Mouse (Mus musculus): ENCODE data around the gene Snrk. TPM values are rescaled to one million over a fixed set of nuclear protein-coding genes. Genes with fewer than 3 reads are reported as not detected.

The Snrk gene
- polyA plus RNA-seq, 1 experiment from 2014 or later: 56.1 TPM

DNA sequence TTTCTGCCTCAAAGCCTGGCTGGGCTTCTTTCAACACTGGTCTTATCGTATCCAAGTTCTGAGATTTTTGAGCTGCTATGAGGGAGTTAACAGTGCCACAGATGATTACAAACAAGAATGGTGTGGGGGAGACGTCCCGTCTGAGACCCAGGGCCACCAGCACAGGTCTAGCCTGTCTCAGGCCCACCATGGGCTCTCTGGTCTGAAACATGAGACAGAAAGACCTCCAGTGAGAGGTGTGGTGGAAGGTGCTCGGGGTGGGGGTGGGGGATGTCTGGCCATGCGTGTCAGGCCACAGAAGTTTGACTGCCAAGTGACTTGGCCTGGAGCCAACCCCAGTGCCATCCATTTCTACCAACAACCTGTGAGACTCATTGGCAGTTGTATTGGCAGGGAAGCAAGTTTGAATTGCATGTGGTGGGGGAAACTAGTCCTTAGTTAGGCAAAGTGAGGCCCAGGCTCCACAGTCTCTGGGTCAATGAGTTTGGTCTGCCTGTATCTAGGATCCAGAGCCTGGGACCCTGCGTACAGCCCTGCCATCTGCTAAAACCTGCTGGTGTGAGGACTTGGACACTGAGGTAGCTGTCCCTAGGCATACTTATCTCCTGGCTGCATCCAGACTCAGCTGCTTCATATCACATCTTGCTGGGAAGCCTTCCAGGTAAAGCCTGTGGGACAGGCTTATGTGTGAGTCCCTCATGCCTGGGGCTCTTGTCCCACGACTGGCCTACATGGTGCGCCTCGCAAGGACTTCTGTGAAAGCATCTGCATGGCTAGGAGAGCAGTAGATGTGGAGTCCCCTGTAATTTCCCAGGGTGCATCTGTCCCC lies 56.6 kb downstream of the Snrk start:
- Histone ChIP-seq H3K27ac (no peak overlapping the region), H3K36me3 (no peaks in the 10 kb centered on the region)
- ATAC-seq (ENCODE audit: insufficient read depth, low FRiP score, low read depth): no peak

DNA sequence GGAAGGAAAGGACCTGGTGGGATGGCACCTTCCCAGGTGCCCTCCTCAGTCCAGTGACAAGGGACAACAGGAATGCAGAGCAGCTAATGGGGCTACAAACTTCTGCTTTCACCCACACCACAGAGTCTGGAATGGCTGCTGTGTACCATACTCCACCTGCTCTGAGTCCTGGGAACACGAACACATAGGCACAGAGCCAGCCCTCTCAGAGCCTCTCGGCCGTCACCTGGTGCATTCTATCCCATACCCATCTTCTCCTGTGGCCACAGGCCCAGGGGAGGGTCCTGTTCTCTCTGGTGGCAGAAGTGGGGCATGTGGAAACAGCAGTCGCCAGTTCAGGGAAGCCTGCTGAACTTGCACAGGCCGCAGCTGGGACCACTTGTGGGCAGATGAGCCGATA lies 57.7 kb downstream of the Snrk start:
- no peak overlapping the region for H3K4me3 ChIP-seq (replicated peaks)
- no peaks in the 10 kb centered on the region for H3K36me3 ChIP-seq
- H3K27me3 ChIP-seq (replicated peaks): no peaks in the 10 kb centered on the region
- ATAC-seq (ENCODE audit: insufficient read depth, low FRiP score, low read depth): no peak
- H3K4me2 ChIP-seq: no peak overlapping the region
- no peaks in the 10 kb centered on the region for H3K9me3 ChIP-seq
- peaks cover 14% of the 10 kb centered on the region for H3K4me1 ChIP-seq
- H3K9ac ChIP-seq: no peak overlapping the region
- H3K27ac ChIP-seq: no peak overlapping the region
- 87% methylated on average over 6 of the region's 6 CpGs for whole genome bisulfite sequencing

More for the DNA sequence above, 56.6 kb downstream of the Snrk start:
- Histone ChIP-seq H3K9ac (no peak overlapping the region), H3K9me3 (no peaks in the 10 kb centered on the region), H3K4me1 (peaks cover 7% of the 10 kb centered on the region), H3K4me2 (no peak overlapping the region), H3K4me3 (replicated peaks) (no peak overlapping the region), H3K27me3 (replicated peaks) (no peaks in the 10 kb centered on the region)
- WGBS: 75% methylated on average over 9 of the region's 9 CpGs

- no peak overlapping the region for H3K4me2 ChIP-seq
- H3K4me1 ChIP-seq: peaks cover 14% of the 10 kb centered on the region
- H3K9me3 ChIP-seq: no peaks in the 10 kb centered on the region
- H3K27me3 ChIP-seq (replicated peaks): no peaks in the 10 kb centered on the region
- 0 out of 2 replicates have a peak, but pooled peaks cover 4% of the 10 kb centered on the region for H3K36me3 ChIP-seq
- 66% methylated on average over 7 of the region's 7 CpGs for WGBS
- no peak overlapping the region for H3K4me3 ChIP-seq (replicated peaks)
- peak overlapping the region; percentile 35; the same call in 1 of the 2 replicates for H3K27ac ChIP-seq
- ATAC-seq (ENCODE audit: insufficient read depth, low FRiP score, low read depth): no peak
- no peak overlapping the region for H3K9ac ChIP-seq
Measured at GRCm38 (mm10) chr9:122177256-122178220, 60.5 kb downstream of the Snrk start.

DNA sequence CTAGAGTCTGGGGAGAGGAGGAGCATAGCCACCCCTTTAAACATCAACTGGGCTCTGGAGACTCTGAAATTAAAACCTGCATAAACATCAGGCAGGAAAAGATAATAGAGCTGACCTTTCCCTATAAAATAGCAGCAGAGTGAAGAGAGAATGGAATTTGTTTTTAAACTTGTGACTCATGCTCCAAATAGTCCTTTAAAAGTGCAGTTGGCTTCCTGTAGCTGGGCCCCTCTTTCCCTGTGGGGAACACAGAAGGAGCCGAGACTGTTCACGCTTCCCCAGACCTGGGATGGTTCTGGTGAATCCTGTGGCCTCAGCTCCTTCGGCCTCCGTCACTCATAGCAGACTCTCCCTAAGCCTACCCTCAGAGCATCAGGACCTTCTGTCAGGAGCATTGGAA lies 61.4 kb downstream of the Snrk start:
- whole genome bisulfite sequencing: 29% methylated on average over 4 of the region's 4 CpGs
- ATAC-seq (ENCODE audit: insufficient read depth, low FRiP score, low read depth): no peak
- Histone ChIP-seq H3K9ac (no peak overlapping the region), H3K4me2 (no peak overlapping the region), H3K27me3 (replicated peaks) (no peaks in the 10 kb centered on the region), H3K9me3 (no peaks in the 10 kb centered on the region), H3K36me3 (0 out of 2 replicates have a peak, but pooled peaks cover 4% of the 10 kb centered on the region), H3K4me3 (replicated peaks) (no peak overlapping the region), H3K4me1 (peaks cover 19% of the 10 kb centered on the region), H3K27ac (peak overlapping the region; percentile 35; the same call in 1 of the 2 replicates)

DNA sequence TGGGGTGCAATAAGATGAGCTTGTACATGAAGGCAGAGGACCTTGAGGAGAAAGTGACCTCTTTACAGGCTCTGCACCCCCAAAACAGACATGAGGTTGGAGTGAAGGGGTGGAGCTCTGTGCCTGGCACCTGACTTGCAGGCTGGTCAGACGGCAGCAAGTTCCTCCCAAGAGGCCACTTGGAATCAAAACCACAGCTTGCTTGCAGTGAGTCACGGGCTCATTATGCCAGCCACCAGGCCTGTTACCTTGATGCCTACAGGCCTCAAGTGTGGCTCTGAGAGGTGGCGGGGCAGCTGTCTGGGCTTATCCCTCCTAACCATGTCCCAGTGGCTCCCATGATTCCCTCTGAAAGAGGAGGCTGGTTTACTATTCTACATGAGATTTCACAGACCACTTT lies 63.0 kb downstream of the Snrk start:
- no peak overlapping the region for H3K9ac ChIP-seq
- no peaks in the 10 kb centered on the region for H3K9me3 ChIP-seq
- no peak overlapping the region for H3K27ac ChIP-seq
- H3K4me3 ChIP-seq (replicated peaks): no peak overlapping the region
- H3K27me3 ChIP-seq (replicated peaks): no peaks in the 10 kb centered on the region
- ATAC-seq (ENCODE audit: insufficient read depth, low FRiP score, low read depth): no peak
- H3K4me2 ChIP-seq: no peak overlapping the region
- peaks cover 19% of the 10 kb centered on the region for H3K4me1 ChIP-seq
- H3K36me3 ChIP-seq: 0 out of 2 replicates have a peak, but pooled peaks cover 4% of the 10 kb centered on the region
- WGBS: 78% methylated on average over 3 of the region's 3 CpGs

- no peaks in the 10 kb centered on the region for H3K9me3 ChIP-seq
- 0 out of 2 replicates have a peak, but pooled peaks cover 4% of the 10 kb centered on the region for H3K36me3 ChIP-seq
- no peak for ATAC-seq (ENCODE audit: insufficient read depth, low FRiP score, low read depth)
- H3K4me1 ChIP-seq: peaks cover 26% of the 10 kb centered on the region
- H3K27ac ChIP-seq: 0 out of 2 replicates have a peak overlapping the region, but pooled peaks have one; percentile 48
- no peak overlapping the region for H3K9ac ChIP-seq
- H3K27me3 ChIP-seq (replicated peaks): no peaks in the 10 kb centered on the region
- H3K4me2 ChIP-seq: no peak overlapping the region
- H3K4me3 ChIP-seq (replicated peaks): no peak overlapping the region
- WGBS: 49% methylated on average over 4 of the region's 4 CpGs
Measured at GRCm38 (mm10) chr9:122183074-122183473, 66.0 kb downstream of the Snrk start.

DNA sequence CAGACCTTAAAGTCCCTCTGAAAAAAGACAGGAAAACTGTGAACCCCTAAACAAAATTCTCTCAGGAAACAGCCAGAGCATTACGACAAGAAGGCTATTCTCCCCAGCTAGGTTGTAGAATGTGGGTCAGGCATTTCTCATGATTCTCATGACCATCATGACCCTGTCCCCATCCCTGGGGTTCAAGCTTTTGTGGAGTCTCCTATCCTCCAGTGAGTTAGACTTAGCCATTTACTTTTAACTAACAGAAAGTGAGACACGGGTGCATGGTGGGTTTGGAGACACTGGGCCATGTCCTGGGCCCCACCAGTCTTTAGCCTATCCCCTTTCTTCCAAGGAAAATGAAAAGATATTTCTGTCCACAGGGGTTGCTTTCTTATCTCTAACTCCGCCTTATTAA lies 67.3 kb downstream of the Snrk start:
- Histone ChIP-seq H3K9me3 (no peaks in the 10 kb centered on the region), H3K9ac (no peak overlapping the region), H3K4me1 (peaks cover 15% of the 10 kb centered on the region; the same call in 1 of the 2 replicates), H3K27ac (no peak overlapping the region), H3K27me3 (replicated peaks) (no peaks in the 10 kb centered on the region), H3K4me3 (replicated peaks) (no peak overlapping the region), H3K36me3 (0 out of 2 replicates have a peak, but pooled peaks cover 4% of the 10 kb centered on the region), H3K4me2 (no peak overlapping the region)
- WGBS: 74% methylated on average over 3 of the region's 3 CpGs
- ATAC-seq (ENCODE audit: insufficient read depth, low FRiP score, low read depth): no peak

- Histone ChIP-seq H3K9me3 (no peaks in the 10 kb centered on the region), H3K4me1 (peaks cover 14% of the 10 kb centered on the region; the same call in 1 of the 2 replicates), H3K9ac (no peak overlapping the region), H3K27me3 (replicated peaks) (no peaks in the 10 kb centered on the region), H3K4me3 (replicated peaks) (no peak overlapping the region), H3K27ac (no peak overlapping the region), H3K36me3 (0 out of 2 replicates have a peak, but pooled peaks cover 4% of the 10 kb centered on the region), H3K4me2 (no peak overlapping the region)
- ATAC-seq (ENCODE audit: insufficient read depth, low FRiP score, low read depth): no peak
- 12% methylated on average over 2 of the region's 2 CpGs for whole genome bisulfite sequencing
Measured at GRCm38 (mm10) chr9:122185061-122185460, 68.0 kb downstream of the Snrk start.

DNA sequence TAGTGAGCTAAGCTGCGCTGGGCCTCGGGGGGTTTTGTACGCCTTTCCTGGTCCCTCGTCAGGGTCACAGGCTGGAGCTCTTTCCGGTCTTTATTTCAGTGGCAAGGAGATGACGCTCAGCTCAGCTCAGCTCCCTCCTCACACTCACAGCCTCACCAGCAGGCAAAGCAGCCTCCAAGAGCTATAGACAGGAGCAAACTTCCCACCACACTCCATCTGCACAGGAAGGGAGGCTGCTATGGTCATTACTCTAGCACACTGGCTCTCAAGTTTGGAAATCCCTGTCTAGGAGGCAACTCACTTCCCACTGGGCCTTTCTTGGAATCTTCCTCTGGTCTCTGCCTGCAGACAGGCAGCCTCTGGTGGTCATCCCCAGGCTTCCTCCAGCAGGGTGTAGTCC lies 68.9 kb downstream of the Snrk start:
- peak overlapping the region; percentile 67; the same call in 1 of the 2 replicates for H3K27ac ChIP-seq
- WGBS: 87% methylated on average over 6 of the region's 6 CpGs

DNA sequence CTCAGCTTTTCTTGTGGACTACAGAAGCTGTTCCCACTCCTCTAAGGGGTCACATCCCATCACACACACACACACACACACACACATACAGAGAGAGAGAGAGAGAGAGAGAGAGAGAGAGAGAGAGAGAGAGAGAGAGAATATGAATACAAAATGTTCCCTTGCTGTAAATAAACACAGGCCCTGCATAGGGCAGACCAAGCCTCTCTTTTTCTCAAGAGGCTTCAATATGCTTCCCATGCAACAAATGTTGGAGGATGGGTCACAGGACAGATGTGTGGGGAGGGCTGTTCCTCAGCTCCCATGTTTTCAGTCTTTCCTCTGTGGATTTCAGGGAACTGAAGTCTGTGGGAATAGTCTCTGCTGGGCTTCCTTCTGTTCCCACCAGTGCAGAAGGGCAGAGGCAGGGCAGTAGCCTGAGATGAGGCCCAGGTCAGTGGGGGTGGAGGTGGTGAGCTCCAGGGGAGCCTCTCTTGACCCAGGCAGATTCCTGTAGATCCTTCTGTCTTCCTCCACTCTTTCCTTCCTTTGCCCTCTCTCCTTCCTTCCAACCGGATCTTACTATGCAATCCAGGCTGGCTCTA lies 69.7 kb downstream of the Snrk start:
- Histone ChIP-seq H3K4me3 (replicated peaks) (no peak overlapping the region), H3K27ac (peak overlapping the region; percentile 31; the same call in 1 of the 2 replicates), H3K4me1 (peaks cover 14% of the 10 kb centered on the region; the same call in 1 of the 2 replicates), H3K4me2 (no peak overlapping the region), H3K9me3 (no peaks in the 10 kb centered on the region), H3K27me3 (replicated peaks) (no peaks in the 10 kb centered on the region), H3K36me3 (no peaks in the 10 kb centered on the region), H3K9ac (no peak overlapping the region)
- 69% methylated on average over 1 of the region's 1 CpGs for WGBS
- no peak for ATAC-seq (ENCODE audit: insufficient read depth, low FRiP score, low read depth)

More for the DNA sequence above, 68.9 kb downstream of the Snrk start:
- H3K9ac ChIP-seq: no peak overlapping the region
- no peak overlapping the region for H3K4me2 ChIP-seq
- 0 out of 2 replicates have a peak, but pooled peaks cover 4% of the 10 kb centered on the region for H3K36me3 ChIP-seq
- no peaks in the 10 kb centered on the region for H3K27me3 ChIP-seq (replicated peaks)
- peaks cover 14% of the 10 kb centered on the region; the same call in 1 of the 2 replicates for H3K4me1 ChIP-seq
- no peak overlapping the region for H3K4me3 ChIP-seq (replicated peaks)
- ATAC-seq (ENCODE audit: insufficient read depth, low FRiP score, low read depth): no peak
- H3K9me3 ChIP-seq: no peaks in the 10 kb centered on the region

GRCm38 (mm10) chr9:122187451-122187921 lies 70.4 kb downstream of the Snrk start:
- no peaks in the 10 kb centered on the region for H3K9me3 ChIP-seq
- H3K4me3 ChIP-seq (replicated peaks): no peak overlapping the region
- 79% methylated on average over 7 of the region's 7 CpGs for WGBS
- no peak for ATAC-seq (ENCODE audit: insufficient read depth, low FRiP score, low read depth)
- H3K4me1 ChIP-seq: peaks cover 14% of the 10 kb centered on the region; the same call in 1 of the 2 replicates
- H3K4me2 ChIP-seq: no peak overlapping the region
- no peak overlapping the region for H3K9ac ChIP-seq
- H3K36me3 ChIP-seq: no peaks in the 10 kb centered on the region
- H3K27me3 ChIP-seq (replicated peaks): no peaks in the 10 kb centered on the region
- H3K27ac ChIP-seq: peak overlapping the region; percentile 31; the same call in 1 of the 2 replicates

All from stomach, embryonic 15.5 days (tissue).